Mouse (Mus musculus) bone marrow macrophage, adult 2 months (primary cell): ENCODE results near the gene Rps6ka4.

Source experiments
- CTCF ChIP-seq: IDR thresholded peaks from 2 replicates; pipeline ENCODE4 v1.5.1; 2012; ENCODE audit warnings: low read depth, mild to moderate bottlenecking, low read length, moderate library complexity
- POLR2A ChIP-seq: IDR thresholded peaks from 2 replicates; pipeline ENCODE4 v1.6.1; 2012; ENCODE audit warnings: mild to moderate bottlenecking, low read depth, low read length, borderline replicate concordance

DNA sequence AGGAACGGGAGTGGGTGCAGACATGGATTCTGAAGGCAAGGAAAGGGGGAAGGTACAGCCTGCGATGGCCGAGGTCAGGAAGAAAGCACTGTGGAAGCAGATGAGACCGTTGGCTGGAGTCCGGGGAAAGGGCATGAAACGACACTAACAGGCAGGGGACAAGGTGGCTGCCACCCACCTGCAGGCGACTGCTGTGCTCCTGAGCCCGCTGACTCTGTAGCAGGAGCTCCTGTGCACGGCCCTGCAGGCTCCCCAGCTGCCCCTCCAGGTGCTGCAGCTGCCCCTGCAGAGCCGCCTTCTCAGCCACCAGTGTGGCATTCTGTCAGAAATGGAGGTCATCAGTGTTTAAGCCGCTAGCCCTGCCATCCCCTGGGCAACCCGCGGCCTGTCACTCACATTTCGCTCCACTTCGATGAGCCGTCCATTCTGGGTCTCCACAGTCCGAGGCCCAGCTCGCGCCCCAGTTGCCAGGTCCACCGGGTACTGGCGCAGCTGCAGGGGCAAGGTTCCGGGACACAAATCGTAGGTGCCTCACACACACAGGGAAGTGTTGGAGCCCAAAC is 9.2 kb upstream of the Rps6ka4 start:
- TF ChIP-seq POLR2A (no peak), CTCF (no peak)
